Mouse (Mus musculus) neural tube, embryonic 12.5 days (tissue): Measurements from ENCODE around the gene Kcnma1. TPM values are rescaled to one million over a fixed set of nuclear protein-coding genes. Genes with fewer than 3 reads are reported as not detected.

ENCODE experiments used
- ATAC-seq: fragments of 200-750 bp; cut with Nextera tagmentation; 2 replicates; pipeline ENCODE4 v1.8.0; 2017; ENCODE audit warnings: low read depth, mild to moderate bottlenecking, moderate TSS enrichment, moderate library complexity; ENCODE audit not compliant: low FRiP score
- H3K27ac ChIP-seq: fragments of 300-500 bp; sonication (generic); 2 replicates; pipeline ENCODE4 v1.5.1; 2016
- H3K27me3 ChIP-seq: fragments of 300-500 bp; sonication (generic); replicated peaks from 2 replicates; pipeline ENCODE4 v1.6.1; 2016; ENCODE audit warnings: mild to moderate bottlenecking
- H3K36me3 ChIP-seq: fragments of 300-500 bp; sonication (generic); 2 replicates; pipeline ENCODE4 v1.6.1; 2016; ENCODE audit warnings: mild to moderate bottlenecking
- H3K4me1 ChIP-seq: fragments of 300-500 bp; sonication (generic); 2 replicates; pipeline ENCODE4 v1.6.1; 2016
- H3K4me2 ChIP-seq: fragments of 300-500 bp; sonication (generic); replicated peaks from 2 replicates; pipeline ENCODE4 v1.6.1; 2016; ENCODE audit warnings: mild to moderate bottlenecking
- H3K4me3 ChIP-seq: fragments of 300-500 bp; sonication (generic); 2 replicates; pipeline ENCODE4 v1.5.1; 2016
- H3K9ac ChIP-seq: fragments of 300-500 bp; sonication (generic); 2 replicates; pipeline ENCODE4 v1.6.1; 2016; ENCODE audit warnings: mild to moderate bottlenecking
- H3K9me3 ChIP-seq: fragments of 300-500 bp; sonication (generic); 2 replicates; pipeline ENCODE4 v1.6.1; 2016; ENCODE audit warnings: mild to moderate bottlenecking
- WGBS: fragments of 180-500 bp; shearing (Covaris S2); methylation state at CpG from one replicate; pipeline ENCODE4 v1.1.7; 2016; 5-methylcytosine and 5-hydroxymethylcytosine counted together
- polyA plus RNA-seq: library from polyadenylated mRNA; unstranded; fragments of >200 nt; fragmentation: Nextera tagmentation; extraction: Ambion mirVana; gene quantifications from 2 replicates; pipeline ENCODE4 v1.2.1, GENCODE M21; 2016

Gene Kcnma1
- polyA plus RNA-seq, 1 experiment from 2014 or later, result 6.5 TPM

DNA sequence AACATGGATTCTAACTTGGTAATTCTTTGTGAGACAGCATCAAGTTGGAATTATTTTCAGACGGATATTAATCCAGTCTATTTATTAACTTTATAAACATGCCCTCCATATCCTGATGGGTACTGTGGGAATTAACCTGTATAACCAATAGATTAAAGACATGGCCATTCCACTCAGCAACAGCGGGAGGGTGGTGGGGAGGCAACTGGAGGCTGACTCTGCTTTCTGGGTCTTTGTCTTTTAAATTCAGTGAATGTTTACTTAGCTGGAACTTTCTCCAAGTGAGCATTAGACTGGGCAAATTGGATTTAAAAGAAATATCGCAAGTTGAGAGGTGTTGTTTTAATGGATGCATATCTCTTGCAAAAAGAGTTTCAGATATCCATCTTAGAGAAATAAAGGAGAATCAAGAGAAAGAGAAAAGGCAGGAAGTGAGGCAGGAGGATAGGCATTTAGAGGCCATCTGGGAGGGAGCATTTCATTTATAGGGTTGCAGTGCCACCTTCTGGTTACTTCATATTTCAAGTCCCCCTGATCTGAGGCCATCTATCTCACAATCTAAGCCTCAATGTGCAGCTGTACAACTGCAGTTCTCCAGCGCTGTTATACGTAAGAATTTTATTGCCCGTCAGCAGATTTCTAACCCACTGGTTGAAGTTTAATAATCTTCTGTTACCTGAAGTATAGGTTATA, 613.4 kb downstream of the Kcnma1 start:
- no peak for ATAC-seq
- no peaks in the 10 kb centered on the region for H3K27me3 ChIP-seq
- no peak overlapping the region for H3K9ac ChIP-seq
- 18% methylated on average over 6 of the region's 6 CpGs for WGBS
- no peak overlapping the region for H3K4me2 ChIP-seq
- H3K36me3 ChIP-seq, result no peaks in the 10 kb centered on the region
- H3K27ac ChIP-seq, result no peak overlapping the region
- H3K4me1 ChIP-seq, result peaks cover 9% of the 10 kb centered on the region; the same call in 1 of the 2 replicates
- no peak overlapping the region for H3K4me3 ChIP-seq
- H3K9me3 ChIP-seq, result no peaks in the 10 kb centered on the region

GRCm38 (mm10) chr14:23397642-23398041, 616.6 kb downstream of the Kcnma1 start:
- 13% methylated on average over 1 of the region's 1 CpGs for WGBS
- Histone ChIP-seq H3K36me3 (no peaks in the 10 kb centered on the region), H3K9ac (no peak overlapping the region), H3K4me1 (peaks cover 9% of the 10 kb centered on the region; the same call in 1 of the 2 replicates), H3K9me3 (no peaks in the 10 kb centered on the region), H3K4me2 (no peak overlapping the region), H3K27me3 (no peaks in the 10 kb centered on the region), H3K4me3 (no peak overlapping the region), H3K27ac (no peak overlapping the region)
- ATAC-seq, result no peak

GRCm38 (mm10) chr14:23391566-23391965, 622.7 kb downstream of the Kcnma1 start:
- 63% methylated on average over 3 of the region's 3 CpGs for WGBS
- Histone ChIP-seq H3K9me3 (no peaks in the 10 kb centered on the region), H3K4me2 (no peak overlapping the region), H3K4me3 (no peak overlapping the region), H3K36me3 (no peaks in the 10 kb centered on the region), H3K27me3 (no peaks in the 10 kb centered on the region), H3K4me1 (no peaks in the 10 kb centered on the region), H3K27ac (no peak overlapping the region), H3K9ac (no peak overlapping the region)
- ATAC-seq, result no peak

- Histone ChIP-seq H3K9me3 (no peaks in the 10 kb centered on the region), H3K4me3 (no peak overlapping the region), H3K4me1 (no peaks in the 10 kb centered on the region), H3K27me3 (no peaks in the 10 kb centered on the region), H3K9ac (no peak overlapping the region), H3K27ac (no peak overlapping the region), H3K36me3 (no peaks in the 10 kb centered on the region), H3K4me2 (no peak overlapping the region)
- 79% methylated on average over 5 of the region's 5 CpGs for WGBS
- ATAC-seq, result no peak
Observed at GRCm38 (mm10) chr14:23390768-23391167, 623.5 kb downstream of the Kcnma1 start.

- Histone ChIP-seq H3K4me1 (no peaks in the 10 kb centered on the region), H3K36me3 (no peaks in the 10 kb centered on the region), H3K27me3 (no peaks in the 10 kb centered on the region), H3K4me2 (0 out of 2 replicates have a peak overlapping the region, but pooled peaks have one; percentile 8), H3K9ac (no peak overlapping the region), H3K27ac (no peak overlapping the region), H3K9me3 (no peaks in the 10 kb centered on the region), H3K4me3 (no peak overlapping the region)
- 58% methylated on average over 4 of the region's 4 CpGs for WGBS
- no peak for ATAC-seq
Observed at GRCm38 (mm10) chr14:23390161-23390560, 624.1 kb downstream of the Kcnma1 start.

GRCm38 (mm10) chr14:23386786-23387185, 627.5 kb downstream of the Kcnma1 start:
- no peaks in the 10 kb centered on the region for H3K36me3 ChIP-seq
- no peak overlapping the region for H3K9ac ChIP-seq
- WGBS, result 91% methylated on average over 3 of the region's 3 CpGs
- no peak overlapping the region for H3K27ac ChIP-seq
- H3K4me1 ChIP-seq, result no peaks in the 10 kb centered on the region
- H3K9me3 ChIP-seq, result no peaks in the 10 kb centered on the region
- H3K27me3 ChIP-seq, result no peaks in the 10 kb centered on the region
- no peak overlapping the region for H3K4me2 ChIP-seq
- ATAC-seq, result no peak
- no peak overlapping the region for H3K4me3 ChIP-seq

- Histone ChIP-seq H3K27me3 (no peaks in the 10 kb centered on the region), H3K4me3 (no peak overlapping the region), H3K9ac (no peak overlapping the region), H3K9me3 (no peaks in the 10 kb centered on the region), H3K36me3 (no peaks in the 10 kb centered on the region), H3K27ac (no peak overlapping the region), H3K4me1 (no peaks in the 10 kb centered on the region), H3K4me2 (no peak overlapping the region)
- WGBS, result 55% methylated on average over 11 of the region's 11 CpGs
- ATAC-seq, result no peak
Observed at GRCm38 (mm10) chr14:23385776-23386608, 628.3 kb downstream of the Kcnma1 start.

DNA sequence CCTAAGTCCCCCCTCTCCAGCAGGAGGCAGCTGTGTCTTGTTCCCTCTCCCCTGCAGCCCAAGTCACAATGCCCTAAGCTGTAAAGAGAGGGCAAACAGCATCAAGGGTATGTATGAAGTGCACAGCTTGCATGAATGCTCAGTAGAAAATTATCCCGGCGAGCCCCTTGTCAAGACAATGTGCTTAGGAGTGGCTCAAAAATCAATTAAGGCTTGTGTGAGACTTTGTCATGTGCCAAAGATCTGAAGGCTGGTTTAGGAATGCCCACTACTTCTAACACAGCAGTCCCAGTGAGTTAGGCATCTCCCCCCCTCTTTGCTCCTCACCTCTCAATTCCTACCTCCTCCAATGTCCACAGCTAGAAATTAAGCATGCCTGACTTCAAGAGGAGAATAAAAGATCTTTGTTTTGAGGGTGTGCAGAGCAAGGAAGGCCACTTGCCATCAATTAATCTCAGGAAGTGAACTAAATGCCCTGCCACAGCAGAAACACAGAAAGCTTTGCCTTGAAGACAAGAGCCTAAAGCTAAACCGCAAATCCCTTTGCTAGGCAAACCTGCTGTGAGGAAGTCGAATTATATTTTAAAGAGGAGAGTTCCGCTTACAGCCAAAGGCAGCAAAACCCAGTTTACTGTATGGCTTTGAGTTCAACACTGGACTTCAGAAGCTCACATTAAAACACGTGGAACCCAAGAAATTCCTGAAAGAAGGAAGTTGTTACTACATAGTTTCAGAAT, 635.8 kb downstream of the Kcnma1 start:
- WGBS, result 18% methylated on average over 6 of the region's 6 CpGs
- Histone ChIP-seq H3K4me3 (no peak overlapping the region), H3K4me1 (peaks cover 13% of the 10 kb centered on the region), H3K36me3 (no peaks in the 10 kb centered on the region), H3K27me3 (no peaks in the 10 kb centered on the region), H3K4me2 (no peak overlapping the region; the same call in 1 of the 2 replicates), H3K27ac (no peak overlapping the region), H3K9ac (no peak overlapping the region), H3K9me3 (no peaks in the 10 kb centered on the region)
- ATAC-seq, result peak; percentile 13; the same call in 1 of the 2 replicates

- H3K27ac ChIP-seq, result no peak overlapping the region
- WGBS, result 51% methylated on average over 3 of the region's 3 CpGs
Observed at GRCm38 (mm10) chr14:23372021-23372420, 642.3 kb downstream of the Kcnma1 start.

GRCm38 (mm10) chr14:23360491-23360995, 653.7 kb downstream of the Kcnma1 start:
- 49% methylated on average over 11 of the region's 11 CpGs for WGBS
- Histone ChIP-seq H3K9me3 (no peaks in the 10 kb centered on the region), H3K4me2 (no peak overlapping the region), H3K4me3 (no peak overlapping the region), H3K36me3 (no peaks in the 10 kb centered on the region), H3K9ac (no peak overlapping the region), H3K27ac (no peak overlapping the region), H3K4me1 (peaks cover 9% of the 10 kb centered on the region), H3K27me3 (no peaks in the 10 kb centered on the region)
- no peak for ATAC-seq

More at GRCm38 (mm10) chr14:23372021-23372420, 642.3 kb downstream of the Kcnma1 start:
- no peak overlapping the region for H3K4me2 ChIP-seq
- no peaks in the 10 kb centered on the region for H3K27me3 ChIP-seq
- ATAC-seq, result no peak
- no peaks in the 10 kb centered on the region for H3K36me3 ChIP-seq
- H3K4me1 ChIP-seq, result no peaks in the 10 kb centered on the region
- no peaks in the 10 kb centered on the region for H3K9me3 ChIP-seq
- H3K9ac ChIP-seq, result no peak overlapping the region
- no peak overlapping the region for H3K4me3 ChIP-seq

DNA sequence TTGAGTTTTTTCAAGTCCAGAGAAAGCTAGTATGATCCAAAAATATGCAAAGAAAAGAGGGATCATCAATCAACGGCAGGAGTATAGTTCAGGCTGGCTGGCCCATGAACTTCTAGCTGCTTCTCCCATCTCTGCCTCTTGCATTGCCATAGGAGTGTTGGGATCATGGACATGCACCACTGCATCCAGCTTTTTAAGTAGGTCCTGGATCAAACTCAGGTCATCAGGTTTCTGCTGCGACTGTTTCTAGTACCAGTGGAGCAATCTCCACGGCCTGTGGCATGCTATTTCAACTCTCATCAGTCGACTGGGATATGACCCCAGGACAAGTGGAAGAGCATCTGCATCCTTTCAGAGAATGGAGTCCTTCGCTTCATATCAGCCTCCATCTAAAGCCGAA, 655.5 kb downstream of the Kcnma1 start:
- no peak for ATAC-seq
- Histone ChIP-seq H3K4me3 (no peak overlapping the region), H3K9ac (no peak overlapping the region), H3K27ac (no peak overlapping the region), H3K9me3 (no peaks in the 10 kb centered on the region), H3K27me3 (no peaks in the 10 kb centered on the region), H3K4me1 (peaks cover 9% of the 10 kb centered on the region), H3K36me3 (no peaks in the 10 kb centered on the region), H3K4me2 (no peak overlapping the region)
- 93% methylated on average over 6 of the region's 6 CpGs for WGBS
